Mouse (Mus musculus): ENCODE data around the gene Hsd11b1.
A peak's percentile ranks its signal among the peaks of the same experiment; 100 is the strongest.

Gene Hsd11b1

GRCm38 (mm10) chr1:193201383-193201778, 62.5 kb downstream of the Hsd11b1 start, which contains the start of gene Traf3ip3:
Gene Traf3ip3, minus strand, starts transcription at chr1:193201703.
- peak; percentile 95 for DNase-seq (ENCODE audit: low read depth, low spot score)

GRCm38 (mm10) chr1:193200640-193201382, 63.1 kb downstream of the Hsd11b1 start:
- DNase-seq (ENCODE audit: low read depth, low spot score): peak; percentile 55

- DNase-seq (ENCODE audit: low read depth, low spot score): no peak
Measured at GRCm38 (mm10) chr1:193198312-193198711, 65.6 kb downstream of the Hsd11b1 start.

GRCm38 (mm10) chr1:193197494-193198205, 66.2 kb downstream of the Hsd11b1 start:
- DNase-seq (ENCODE audit: low read depth, low spot score): no peak

- DNase-seq (ENCODE audit: low read depth, low spot score): no peak
Measured at GRCm38 (mm10) chr1:193195169-193195810, 68.6 kb downstream of the Hsd11b1 start.

- DNase-seq (ENCODE audit: low read depth, low spot score): no peak
Measured at GRCm38 (mm10) chr1:193194416-193195140, 69.3 kb downstream of the Hsd11b1 start.

- no peak for DNase-seq (ENCODE audit: low read depth, low spot score)
Measured at GRCm38 (mm10) chr1:193191675-193192283, 72.1 kb downstream of the Hsd11b1 start.

- no peak for DNase-seq (ENCODE audit: low read depth, low spot score)
Measured at GRCm38 (mm10) chr1:193189771-193190170, 74.1 kb downstream of the Hsd11b1 start.

GRCm38 (mm10) chr1:193189151-193189621, 74.7 kb downstream of the Hsd11b1 start:
- DNase-seq (ENCODE audit: low read depth, low spot score): no peak

GRCm38 (mm10) chr1:193188257-193188656, 75.6 kb downstream of the Hsd11b1 start:
- no peak for DNase-seq (ENCODE audit: low read depth, low spot score)

- peak; percentile 76 for DNase-seq (ENCODE audit: low read depth, low spot score)
Measured at GRCm38 (mm10) chr1:193181104-193181503, 82.8 kb downstream of the Hsd11b1 start.

GRCm38 (mm10) chr1:193174143-193174733, 89.6 kb downstream of the Hsd11b1 start:
- peak; percentile 45 for DNase-seq (ENCODE audit: low read depth, low spot score)

GRCm38 (mm10) chr1:193173810-193174129, 90.1 kb downstream of the Hsd11b1 start:
- no peak for DNase-seq (ENCODE audit: low read depth, low spot score)

GRCm38 (mm10) chr1:193172991-193173809, 90.7 kb downstream of the Hsd11b1 start:
- DNase-seq (ENCODE audit: low read depth, low spot score): peak; percentile 99
